Mouse (Mus musculus) lung, postnatal 0 days (tissue): ENCODE data around the gene Sytl2. TPM values are rescaled to one million over a fixed set of nuclear protein-coding genes. Genes with fewer than 3 reads are reported as not detected.

Experiments
- ATAC-seq: fragments of 200-750 bp; cut with Nextera tagmentation; 2 replicates; pipeline ENCODE4 v1.8.0; 2017; ENCODE audit warnings: moderate library complexity
- DNase-seq: peaks from one replicate; pipeline ENCODE4 v3.0.0-alpha.2; 2016; ENCODE audit warnings: low spot score
- H3K27ac ChIP-seq: fragments of 300-500 bp; sonication (generic); 2 replicates; pipeline ENCODE4 v1.5.1; 2014; ENCODE audit warnings: antibody characterized with exemption, mild to moderate bottlenecking, low read length, mixed read lengths
- H3K27me3 ChIP-seq: fragments of 300-500 bp; sonication (generic); replicated peaks from 2 replicates; pipeline ENCODE4 v1.6.1; 2014; ENCODE audit warnings: low read length, mixed read lengths; ENCODE audit not compliant: insufficient read depth
- H3K36me3 ChIP-seq: fragments of 300-500 bp; sonication (generic); 2 replicates; pipeline ENCODE4 v1.6.1; 2014; ENCODE audit warnings: low read length, mixed read lengths; ENCODE audit not compliant: insufficient read depth
- H3K4me1 ChIP-seq: fragments of 300-500 bp; sonication (generic); 2 replicates; pipeline ENCODE4 v1.6.1; 2014; ENCODE audit warnings: antibody characterized with exemption, low read depth, low read length, mixed read lengths; ENCODE audit not compliant: insufficient read depth
- H3K4me2 ChIP-seq: fragments of 300-500 bp; sonication (generic); replicated peaks from 2 replicates; pipeline ENCODE4 v1.6.1; 2014; ENCODE audit warnings: low read depth, mild to moderate bottlenecking, low read length, moderate library complexity, mixed read lengths
- H3K4me3 ChIP-seq: fragments of 300-500 bp; sonication (generic); 2 replicates; pipeline ENCODE4 v1.5.1; 2014; ENCODE audit warnings: low read depth, low read length
- H3K9ac ChIP-seq: fragments of 300-500 bp; sonication (generic); replicated peaks from 2 replicates; pipeline ENCODE4 v1.6.1; 2014; ENCODE audit warnings: low read depth, mild to moderate bottlenecking
- H3K9me3 ChIP-seq: fragments of 300-500 bp; sonication (generic); 2 replicates; pipeline ENCODE4 v1.6.1; 2016; ENCODE audit warnings: low read length, mixed read lengths
- CTCF ChIP-seq: IDR thresholded peaks from 2 replicates; pipeline ENCODE4 v1.5.1; 2016; ENCODE audit warnings: antibody characterized with exemption, mild to moderate bottlenecking
- EP300 ChIP-seq: IDR thresholded peaks from 2 replicates; pipeline ENCODE4 v1.6.1; 2016; ENCODE audit warnings: antibody characterized with exemption, mild to moderate bottlenecking, control low read depth
- WGBS: fragments of 180-500 bp; shearing (Covaris S2); extraction: QIAGEN DNeasy Blood & Tissue Kit; methylation state at CpG from one replicate; pipeline ENCODE4 v1.1.7; 2014; 5-methylcytosine and 5-hydroxymethylcytosine counted together
- polyA plus RNA-seq: library from polyadenylated mRNA; unstranded; fragments of >200 nt; fragmentation: Nextera tagmentation; extraction: Ambion mirVana; gene quantifications from 2 replicates; pipeline ENCODE4 v1.2.1, GENCODE M21; 2015

Gene Sytl2
- polyA plus RNA-seq, 1 experiment from 2014 or later = 7.4 TPM

DNA sequence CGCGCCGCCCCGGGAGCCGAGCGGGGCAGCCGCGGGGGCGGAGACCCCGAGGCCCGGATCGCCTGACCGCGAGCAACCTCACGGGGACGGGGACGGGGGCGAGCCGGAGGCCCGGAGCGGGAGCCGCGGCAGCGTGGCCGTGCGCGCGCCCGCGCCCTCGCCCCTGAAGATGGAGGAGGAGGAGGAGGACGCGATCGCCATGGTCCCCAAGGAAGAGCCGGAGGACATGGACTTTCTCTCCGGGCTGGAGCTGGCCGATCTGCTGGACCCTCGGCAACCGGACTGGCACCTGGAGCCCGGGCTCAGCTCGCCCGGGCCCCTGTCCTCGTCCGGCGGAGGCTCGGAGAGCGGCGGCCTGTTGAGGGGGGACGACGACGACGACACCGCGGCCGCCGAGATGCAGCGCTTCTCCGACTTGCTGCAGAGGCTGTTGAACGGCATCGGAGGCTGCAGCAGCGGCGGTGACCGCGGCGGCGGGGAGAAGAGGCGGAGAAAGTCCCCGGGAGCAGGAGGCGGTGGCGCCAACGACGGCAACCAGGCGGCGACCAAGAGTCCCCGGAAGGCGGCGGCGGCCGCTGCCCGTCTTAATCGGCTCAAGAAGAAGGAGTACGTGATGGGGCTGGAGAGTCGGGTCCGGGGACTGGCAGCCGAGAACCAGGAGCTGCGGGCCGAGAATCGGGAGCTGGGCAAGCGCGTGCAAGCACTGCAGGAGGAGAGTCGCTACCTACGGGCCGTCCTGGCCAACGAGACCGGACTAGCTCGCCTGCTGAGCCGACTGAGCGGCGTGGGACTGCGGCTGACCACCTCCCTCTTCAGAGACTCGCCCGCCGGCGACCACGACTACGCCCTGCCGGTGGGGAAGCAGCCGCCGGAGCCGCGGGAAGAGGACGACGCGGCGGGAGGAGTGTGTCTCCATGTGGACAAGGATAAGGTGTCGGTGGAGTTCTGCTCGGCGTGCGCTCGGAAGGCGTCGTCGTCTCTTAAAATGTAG is 141.3 kb downstream of the Sytl2 start:
- ATAC-seq (peak; percentile 74), DNase-seq (peak; percentile 84)
- peak overlapping the region; percentile 86 for H3K4me2 ChIP-seq

DNA sequence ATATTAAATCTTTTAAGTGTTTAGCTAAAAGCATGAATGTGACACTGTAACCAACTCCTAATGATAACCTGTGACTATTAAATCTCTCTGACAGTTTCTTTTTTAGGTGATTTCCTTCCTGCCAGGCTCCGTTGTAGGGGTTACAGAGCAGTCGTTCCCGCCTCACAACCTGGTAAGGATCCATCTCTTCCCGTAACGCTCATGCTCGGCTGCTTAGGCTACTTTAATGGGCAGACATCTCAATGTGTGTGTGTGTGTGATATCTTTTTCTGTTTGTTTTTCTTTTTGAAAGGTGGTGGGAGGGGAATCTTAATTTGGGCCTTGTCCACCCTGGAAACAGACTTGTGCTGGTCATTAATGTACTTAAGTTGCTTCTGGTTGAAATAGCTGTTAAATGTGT is 142.2 kb downstream of the Sytl2 start:
- no peak for ATAC-seq
- Histone ChIP-seq H3K27ac (peak overlapping the region; percentile 99; the same call in 1 of the 2 replicates), H3K4me1 (no peaks in the 10 kb centered on the region; the same call in 1 of the 2 replicates), H3K36me3 (no peaks in the 10 kb centered on the region), H3K9ac (peak overlapping the region; percentile 96), H3K4me3 (peak overlapping the region; percentile 99), H3K4me2 (peak overlapping the region; percentile 86), H3K27me3 (no peaks in the 10 kb centered on the region), H3K9me3 (no peaks in the 10 kb centered on the region)
- WGBS = 2% methylated on average over 6 of the region's 6 CpGs
- no peak for DNase-seq
- TF ChIP-seq EP300 (no peak), CTCF (no peak)

More for the DNA sequence above, 141.3 kb downstream of the Sytl2 start:
- TF ChIP-seq EP300 (no peak), CTCF (peak; percentile 63)
- H3K27me3 ChIP-seq = no peaks in the 10 kb centered on the region
- H3K4me1 ChIP-seq = no peaks in the 10 kb centered on the region; the same call in 1 of the 2 replicates
- H3K4me3 ChIP-seq = peak overlapping the region; percentile 99
- peak overlapping the region; percentile 99 for H3K27ac ChIP-seq
- no peaks in the 10 kb centered on the region for H3K36me3 ChIP-seq
- peak overlapping the region; percentile 96 for H3K9ac ChIP-seq
- H3K9me3 ChIP-seq = no peaks in the 10 kb centered on the region
- under 1% methylated on average over 86 of the region's 123 CpGs for WGBS

DNA sequence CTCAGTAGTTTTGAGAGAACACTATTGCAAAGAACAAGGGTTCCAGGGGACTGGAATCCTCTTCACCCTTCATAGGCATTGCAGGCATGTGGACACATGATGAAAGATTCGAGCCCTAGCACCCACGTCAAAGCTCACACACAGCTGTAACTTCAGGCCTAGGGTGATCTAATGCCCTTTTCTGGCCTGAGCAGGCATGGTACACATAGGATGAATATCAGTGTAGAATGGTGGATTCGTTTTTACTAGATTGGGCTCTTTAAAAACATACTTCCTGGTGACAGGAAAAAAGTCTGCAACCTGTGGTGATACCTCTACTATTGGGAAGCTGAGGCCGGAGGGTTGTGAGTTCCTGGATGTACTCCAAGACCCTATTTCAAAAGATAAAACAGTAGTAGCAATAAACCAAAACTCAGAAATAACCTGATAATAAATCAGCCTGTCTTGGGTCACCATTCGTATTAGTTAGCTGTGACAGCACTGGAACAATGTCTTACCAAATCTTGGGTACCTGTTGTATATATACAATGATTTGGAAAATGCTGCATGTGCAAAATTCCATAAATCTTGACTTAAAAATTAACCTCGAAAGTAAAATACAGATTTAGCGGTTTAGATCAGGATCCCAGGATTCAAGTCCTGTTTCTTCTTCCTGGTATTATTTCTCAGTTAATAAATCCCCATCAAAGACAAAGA is 154.2 kb downstream of the Sytl2 start:
- Histone ChIP-seq H3K9me3 (no peaks in the 10 kb centered on the region), H3K4me1 (peaks cover 6% of the 10 kb centered on the region; the same call in 1 of the 2 replicates), H3K27me3 (no peaks in the 10 kb centered on the region), H3K36me3 (peaks cover 2% of the 10 kb centered on the region; the same call in 1 of the 2 replicates), H3K4me3 (peak overlapping the region; percentile 73), H3K27ac (no peak overlapping the region), H3K9ac (peak overlapping the region; percentile 51; the same call in 1 of the 2 replicates), H3K4me2 (peak overlapping the region; percentile 77)
- ATAC-seq (no peak), DNase-seq (no peak)
- TF ChIP-seq EP300 (no peak), CTCF (no peak)
- WGBS = 21% methylated on average over 7 of the region's 7 CpGs

DNA sequence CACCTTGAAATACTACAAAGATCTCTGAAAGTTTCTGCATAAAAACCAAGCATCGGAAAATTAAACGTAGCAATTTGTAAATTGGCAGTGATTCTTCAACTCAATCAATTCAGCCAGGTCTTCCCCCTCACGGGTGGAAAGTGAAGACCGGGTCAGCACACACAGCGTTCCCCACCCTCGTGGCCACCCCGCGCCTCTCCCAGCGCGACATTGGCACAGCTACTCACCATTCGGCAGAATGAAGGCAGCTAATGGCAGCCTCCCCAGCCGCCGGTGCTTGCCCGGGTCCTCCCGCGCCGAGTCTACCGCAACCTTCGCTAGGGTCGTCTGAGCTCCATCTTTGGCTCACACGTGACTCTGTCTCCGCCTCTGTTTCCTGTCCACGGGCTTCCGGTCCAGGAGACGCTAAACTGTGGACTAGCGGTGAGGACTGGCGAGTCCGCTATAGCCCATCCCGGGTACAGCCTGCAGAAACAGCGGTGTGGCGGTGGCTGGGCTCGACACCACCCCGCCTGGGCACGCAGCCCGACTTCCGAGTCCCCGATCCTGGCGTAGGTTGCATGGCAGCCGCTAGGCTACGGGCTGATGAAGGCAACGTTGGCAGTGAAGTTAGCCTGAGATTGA is 154.9 kb downstream of the Sytl2 start, which contains the start of gene Tmem126a:
Gene Tmem126a (minus strand): TSS at position 385 of the 624 bp plus-strand sequence.
- peak; percentile 65 for TF ChIP-seq CTCF
- TF ChIP-seq EP300 = no peak
- H3K4me3 ChIP-seq = peak within 1 kb of the TSS; percentile 73
- DNase-seq (peak; percentile 95), ATAC-seq (peak; percentile 97)
- H3K9me3 ChIP-seq = no peaks in the 10 kb centered on the region
- no peaks in the 10 kb centered on the region for H3K27me3 ChIP-seq
- peak within 1 kb of the TSS; percentile 77 for H3K4me2 ChIP-seq
- peak within 1 kb of the TSS; percentile 51 for H3K9ac ChIP-seq
- H3K36me3 ChIP-seq = no peaks in the 10 kb centered on the region
- under 1% methylated on average over 41 of the region's 41 CpGs for WGBS
- H3K4me1 ChIP-seq = peaks cover 6% of the 10 kb centered on the region; the same call in 1 of the 2 replicates
- H3K27ac ChIP-seq = peak within 1 kb of the TSS; percentile 85

DNA sequence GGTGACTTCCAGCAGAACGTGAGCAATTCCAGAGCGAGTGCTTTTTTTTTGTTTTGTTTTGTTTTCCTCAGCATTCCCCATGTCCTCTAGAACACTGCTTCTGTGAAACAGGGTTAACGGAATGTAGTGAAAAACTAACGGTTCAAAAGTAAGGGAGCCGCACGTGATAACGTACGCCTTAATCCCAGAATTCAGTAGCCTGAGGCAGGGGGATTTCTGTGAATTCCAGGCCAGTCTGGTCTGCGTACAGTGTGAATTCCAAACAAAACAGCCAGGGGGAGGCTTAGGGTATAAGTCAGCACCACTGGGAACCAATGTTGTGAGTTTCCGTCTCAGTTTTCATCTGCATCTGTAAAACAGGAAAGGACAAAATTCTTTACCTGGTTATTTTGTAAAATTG is 155.5 kb downstream of the Sytl2 start:
- ATAC-seq = peak; percentile 36; the same call in 1 of the 2 replicates
- WGBS = 10% methylated on average over 10 of the region's 10 CpGs
- DNase-seq = peak; percentile 45

More for the DNA sequence above, 155.5 kb downstream of the Sytl2 start:
- H3K4me1 ChIP-seq = peaks cover 6% of the 10 kb centered on the region; the same call in 1 of the 2 replicates
- no peaks in the 10 kb centered on the region for H3K27me3 ChIP-seq
- H3K9ac ChIP-seq = peak overlapping the region; percentile 51
- H3K27ac ChIP-seq = peak overlapping the region; percentile 85
- H3K4me3 ChIP-seq = peak overlapping the region; percentile 73
- no peaks in the 10 kb centered on the region for H3K36me3 ChIP-seq
- TF ChIP-seq CTCF = peak; percentile 37
- TF ChIP-seq EP300 = no peak
- no peaks in the 10 kb centered on the region for H3K9me3 ChIP-seq
- H3K4me2 ChIP-seq = peak overlapping the region; percentile 77

Other genes starting within 250 kb of the Sytl2 start
- 52.0 and 56.3 TPM in 2 replicates for gene Picalm, start 172.0 kb upstream of the Sytl2 start, polyA plus RNA-seq
- gene Ccdc83, start 36.5 kb upstream of the Sytl2 start, polyA plus RNA-seq = 0.57 and 0.64 TPM in 2 replicates
- 1.2 and 1.4 TPM in 2 replicates for gene Ccdc89, start 124.3 kb downstream of the Sytl2 start, polyA plus RNA-seq
- 23.7 and 28.7 TPM in 2 replicates for gene Crebzf, start 140.5 kb downstream of the Sytl2 start, polyA plus RNA-seq
- gene Tmem126a, start 155.0 kb downstream of the Sytl2 start, polyA plus RNA-seq = 62.6 and 63.5 TPM in 2 replicates
- gene Tmem126b, start 173.7 kb downstream of the Sytl2 start, polyA plus RNA-seq = 22.3 and 22.9 TPM in 2 replicates
- 0.23 and 0.43 TPM in 2 replicates for gene Dlg2, start 174.4 kb downstream of the Sytl2 start, polyA plus RNA-seq